Mouse (Mus musculus) embryonic stem cell, embryonic (primary cell): ENCODE measurements around the gene Cdip1.

Experiments used
- CTCF ChIA-PET, 4 experiments: fragments of 300-600 bp in 2 of 4; fragments of 350-600 bp in 2 of 4; sonication (Branson Sonifier 250); formaldehyde crosslinking; loops; one replicate each; lab custom pipeline; 2022; ENCODE audit warnings: inconsistent platforms in 2 of 4; lab: Charles Lee
- POLR2A ChIA-PET, 4 experiments: fragments of 300-600 bp in 2 of 4; fragments of 350-600 bp in 2 of 4; sonication (Branson Sonifier 250); formaldehyde crosslinking; loops; one replicate each; lab custom pipeline; 2022; ENCODE audit warnings: antibody characterized with exemption in 4 of 4, inconsistent platforms in 1 of 4; lab: Charles Lee

The Cdip1 gene

GRCm38 (mm10) chr16:4739994-4740393 is 50.1 kb downstream of the Cdip1 start:
- POLR2A ChIA-PET: interaction anchor here in 1 of 4 experiments (0.6 to 1.6 kb wide), 6 partner anchors 8 to 154 kb away, joined by 3 to 7 read pairs (median 3); partner anchors contain the start of gene Hmox2

GRCm38 (mm10) chr16:4736262-4736661 is 53.8 kb downstream of the Cdip1 start:
- CTCF ChIA-PET: no interaction called here

More at GRCm38 (mm10) chr16:4739994-4740393, 50.1 kb downstream of the Cdip1 start:
- CTCF ChIA-PET: interaction anchor here in 1 of 4 experiments (0.6 kb wide), 1 partner anchor 137 kb away, joined by 3 read pairs; no protein-coding TSS in a partner anchor

GRCm38 (mm10) chr16:4730776-4731358 is 59.2 kb downstream of the Cdip1 start:
- CTCF ChIA-PET: interaction anchor here in 2 of 4 experiments (0.6 kb wide), 3 partner anchors 123 to 551 kb away, joined by 3 to 8 read pairs (median 6); no protein-coding TSS in a partner anchor

More at GRCm38 (mm10) chr16:4736262-4736661, 53.8 kb downstream of the Cdip1 start:
- POLR2A ChIA-PET: interaction anchor here in 2 of 4 experiments (0.9 to 1.4 kb wide), 6 partner anchors 10 to 150 kb away, joined by 3 to 4 read pairs (median 3); partner anchors contain the start of genes Coro7 (in 1 of the 2) and Hmox2 (in 1 of the 2)

GRCm38 (mm10) chr16:4727963-4728362 is 62.1 kb downstream of the Cdip1 start:
- CTCF ChIA-PET: no interaction called here
- POLR2A ChIA-PET: interaction anchor here in 1 of 4 experiments (0.6 to 1.9 kb wide), 3 partner anchors 27 to 92 kb away, joined by 3 to 5 read pairs (median 4); no protein-coding TSS in a partner anchor

More at GRCm38 (mm10) chr16:4730776-4731358, 59.2 kb downstream of the Cdip1 start:
- POLR2A ChIA-PET: interaction anchor here (0.7 to 2.1 kb wide), 8 partner anchors 8 to 159 kb away, joined by 3 to 10 read pairs (median 4); partner anchors contain the start of gene Ubald1 (in 1 of the 4)

GRCm38 (mm10) chr16:4727526-4727925 is 62.6 kb downstream of the Cdip1 start:
- ChIA-PET POLR2A (interaction anchor here in 2 of 4 experiments (0.6 to 5.4 kb wide), 11 partner anchors 11 to 153 kb away, joined by 3 to 31 read pairs (median 15); partner anchors contain the start of genes Cdip1 (in 1 of the 2), Coro7 (in 1 of the 2) and Ubald1 (in 1 of the 2)), CTCF (interaction anchor here in 2 of 4 experiments (0.9 to 1.3 kb wide), 3 partner anchors 60 to 168 kb away, joined by 3 read pairs; partner anchors contain the start of gene Tfap4 (in 1 of the 2))

- POLR2A ChIA-PET: interaction anchor here in 3 of 4 experiments (0.6 to 5.4 kb wide), 52 partner anchors 8 to 1343 kb away, joined by 3 to 31 read pairs (median 4); partner anchors contain the start of genes Cdip1 (in 3 of the 3), Ubald1 (in 3 of the 3), Coro7 (in 1 of the 3) and Pam16 (in 1 of the 3)
These were observed 63.5 kb downstream of the Cdip1 start for GRCm38 (mm10) chr16:4726528-4727128.

GRCm38 (mm10) chr16:4725780-4726527 is 64.1 kb downstream of the Cdip1 start, which contains the start of gene Hmox2:
Hmox2 (plus strand) TSS chr16:4726361.
- POLR2A ChIA-PET: interaction anchor here in 3 of 4 experiments (0.6 to 5.4 kb wide), 60 partner anchors 8 to 287 kb away, joined by 3 to 31 read pairs (median 4); partner anchors contain the start of genes Cdip1 (in 3 of the 3), Ubald1 (in 3 of the 3), Pam16 (in 2 of the 3) and Coro7 (in 1 of the 3)
- CTCF ChIA-PET: interaction anchor here in 2 of 4 experiments (0.7 to 1.6 kb wide), 5 partner anchors 8 to 166 kb away, joined by 3 read pairs; partner anchors contain the start of genes Cdip1 (in 1 of the 2) and Tfap4 (in 1 of the 2)

More at GRCm38 (mm10) chr16:4726528-4727128, 63.5 kb downstream of the Cdip1 start:
- CTCF ChIA-PET: interaction anchor here (0.6 to 1.6 kb wide), 7 partner anchors 8 to 327 kb away, joined by 3 to 4 read pairs (median 3); partner anchors contain the start of genes Cdip1 (in 1 of the 4) and Tfap4 (in 1 of the 4)

GRCm38 (mm10) chr16:4725266-4725665 is 64.8 kb downstream of the Cdip1 start:
- ChIA-PET CTCF (interaction anchor here in 1 of 4 experiments (1.6 kb wide), 1 partner anchor 137 kb away, joined by 3 read pairs; no protein-coding TSS in a partner anchor), POLR2A (interaction anchor here in 3 of 4 experiments (0.6 to 5.4 kb wide), 28 partner anchors 9 to 229 kb away, joined by 3 to 31 read pairs (median 6); partner anchors contain the start of genes Cdip1 (in 2 of the 3), Coro7 (in 1 of the 3), Pam16 (in 1 of the 3) and Tfap4 (in 1 of the 3))

- CTCF ChIA-PET: interaction anchor here in 3 of 4 experiments (0.6 to 1.1 kb wide), 3 partner anchors 40 to 191 kb away, joined by 3 read pairs; no protein-coding TSS in a partner anchor
- POLR2A ChIA-PET: interaction anchor here in 3 of 4 experiments (0.7 to 5.4 kb wide), 22 partner anchors 9 to 260 kb away, joined by 3 to 31 read pairs (median 5); partner anchors contain the start of genes Cdip1 (in 2 of the 3), Coro7 (in 2 of the 3) and Ubald1 (in 2 of the 3)
These were observed 67.2 kb downstream of the Cdip1 start for GRCm38 (mm10) chr16:4722915-4723209.

GRCm38 (mm10) chr16:4722128-4722914 is 67.8 kb downstream of the Cdip1 start:
- ChIA-PET POLR2A (interaction anchor here in 3 of 4 experiments (0.7 to 5.4 kb wide), 22 partner anchors 10 to 259 kb away, joined by 3 to 31 read pairs (median 5); partner anchors contain the start of genes Cdip1 (in 2 of the 3), Coro7 (in 2 of the 3) and Ubald1 (in 2 of the 3)), CTCF (interaction anchor here in 2 of 4 experiments (0.6 to 1.1 kb wide), 2 partner anchors 41 to 192 kb away, joined by 3 read pairs; no protein-coding TSS in a partner anchor)

- ChIA-PET CTCF (interaction anchor here in 1 of 4 experiments (1.4 kb wide), 1 partner anchor 52 kb away, joined by 3 read pairs; no protein-coding TSS in a partner anchor), POLR2A (interaction anchor here in 3 of 4 experiments (0.8 to 5.2 kb wide), 7 partner anchors 6 to 161 kb away, joined by 3 to 25 read pairs (median 4); partner anchors contain the start of genes Cdip1 (in 1 of the 3), Hmox2 (in 1 of the 3) and Ubald1 (in 1 of the 3))
These were observed 71.2 kb downstream of the Cdip1 start, which contains the start of gene Nmral1 for GRCm38 (mm10) chr16:4718753-4719518. Nmral1 (minus strand) TSS chr16:4719356.

GRCm38 (mm10) chr16:4717866-4718265 is 72.2 kb downstream of the Cdip1 start:
- CTCF ChIA-PET: interaction anchor here in 2 of 4 experiments (0.6 to 1.4 kb wide), 2 partner anchors 51 to 498 kb away, joined by 3 read pairs; no protein-coding TSS in a partner anchor
- POLR2A ChIA-PET: interaction anchor here in 3 of 4 experiments (0.6 to 5.2 kb wide), 10 partner anchors 7 to 412 kb away, joined by 3 to 25 read pairs (median 3); partner anchors contain the start of genes Hmox2 (in 2 of the 3) and Ubald1 (in 1 of the 3)

- POLR2A ChIA-PET: interaction anchor here in 3 of 4 experiments (1.1 to 5.2 kb wide), 9 partner anchors 8 to 28 kb away, joined by 3 to 25 read pairs (median 5); partner anchors contain the start of gene Hmox2 (in 3 of the 3)
- CTCF ChIA-PET: no interaction called here
These were observed 76.0 kb downstream of the Cdip1 start for GRCm38 (mm10) chr16:4713861-4714710.

GRCm38 (mm10) chr16:4711173-4711572 is 78.9 kb downstream of the Cdip1 start:
- ChIA-PET POLR2A (interaction anchor here in 3 of 4 experiments (0.6 to 3.8 kb wide), 6 partner anchors 9 to 162 kb away, joined by 3 to 17 read pairs (median 3); partner anchors contain the start of gene Hmox2 (in 2 of the 3)), CTCF (interaction anchor here in 1 of 4 experiments (0.5 kb wide), 1 partner anchor 559 kb away, joined by 4 read pairs; no protein-coding TSS in a partner anchor)
